Mouse (Mus musculus) hindbrain, embryonic 13.5 days (tissue): ENCODE results near the gene Cyth1. TPM values are rescaled to one million over a fixed set of nuclear protein-coding genes. Genes with fewer than 3 reads are reported as not detected.

Experiments
- ATAC-seq: fragments of 200-750 bp; cut with Nextera tagmentation; 2 replicates; pipeline ENCODE4 v1.8.0; 2017; ENCODE audit warnings: moderate TSS enrichment; ENCODE audit not compliant: low FRiP score
- H3K27ac ChIP-seq: fragments of 300-500 bp; sonication (generic); 2 replicates; pipeline ENCODE4 v1.5.1; 2015; ENCODE audit warnings: inconsistent platforms, mild to moderate bottlenecking, moderate library complexity
- H3K27me3 ChIP-seq: fragments of 300-500 bp; sonication (generic); 2 replicates; pipeline ENCODE4 v1.6.1; 2015; ENCODE audit warnings: mild to moderate bottlenecking, inconsistent platforms
- H3K36me3 ChIP-seq: fragments of 300-500 bp; sonication (generic); 2 replicates; pipeline ENCODE4 v1.6.1; 2015; ENCODE audit warnings: mild to moderate bottlenecking, inconsistent platforms
- H3K4me1 ChIP-seq: fragments of 300-500 bp; sonication (generic); replicated peaks from 2 replicates; pipeline ENCODE4 v1.6.1; 2015; ENCODE audit warnings: inconsistent platforms
- H3K4me2 ChIP-seq: fragments of 300-500 bp; sonication (generic); 2 replicates; pipeline ENCODE4 v1.6.1; 2015; ENCODE audit warnings: inconsistent platforms, mild to moderate bottlenecking, moderate library complexity
- H3K4me3 ChIP-seq: fragments of 300-500 bp; sonication (generic); 2 replicates; pipeline ENCODE4 v1.5.1; 2015; ENCODE audit warnings: mild to moderate bottlenecking, inconsistent platforms
- H3K9ac ChIP-seq: fragments of 300-500 bp; sonication (generic); 2 replicates; pipeline ENCODE4 v1.6.1; 2015; ENCODE audit warnings: mild to moderate bottlenecking, inconsistent platforms
- H3K9me3 ChIP-seq: fragments of 300-500 bp; sonication (generic); 2 replicates; pipeline ENCODE4 v1.6.1; 2016; ENCODE audit warnings: inconsistent platforms
- WGBS: fragments of 180-500 bp; shearing (Covaris S2); methylation state at CpG from one replicate; pipeline ENCODE4 v1.1.7; 2015; 5-methylcytosine and 5-hydroxymethylcytosine counted together
- polyA plus RNA-seq: library from polyadenylated mRNA; unstranded; fragments of >200 nt; fragmentation: Nextera tagmentation; extraction: Ambion mirVana; gene quantifications from 2 replicates; pipeline ENCODE4 v1.2.1, GENCODE M21; 2015

The Cyth1 gene
- polyA plus RNA-seq, 1 experiment from 2014 or later, result 24.0 TPM

GRCm38 (mm10) chr11:118201833-118202409 lies 46.5 kb downstream of the Cyth1 start:
- Histone ChIP-seq H3K4me1 (peaks cover 69% of the 10 kb centered on the region), H3K9me3 (no peaks in the 10 kb centered on the region), H3K4me3 (peak overlapping the region; percentile 58), H3K27me3 (no peaks in the 10 kb centered on the region), H3K9ac (peak overlapping the region; percentile 90), H3K4me2 (peak overlapping the region; percentile 79), H3K36me3 (no peaks in the 10 kb centered on the region), H3K27ac (peak overlapping the region; percentile 99)
- ATAC-seq, result peak; percentile 74
- WGBS, result 8% methylated on average over 9 of the region's 9 CpGs

GRCm38 (mm10) chr11:118200834-118201830 lies 47.3 kb downstream of the Cyth1 start:
- 37% methylated on average over 11 of the region's 11 CpGs for WGBS
- H3K9me3 ChIP-seq, result no peaks in the 10 kb centered on the region
- ATAC-seq, result no peak
- H3K27ac ChIP-seq, result peak overlapping the region; percentile 99
- H3K9ac ChIP-seq, result peak overlapping the region; percentile 90
- H3K36me3 ChIP-seq, result no peaks in the 10 kb centered on the region
- H3K4me3 ChIP-seq, result peak overlapping the region; percentile 58
- H3K4me1 ChIP-seq, result peaks cover 77% of the 10 kb centered on the region
- H3K27me3 ChIP-seq, result no peaks in the 10 kb centered on the region
- peak overlapping the region; percentile 79 for H3K4me2 ChIP-seq

DNA sequence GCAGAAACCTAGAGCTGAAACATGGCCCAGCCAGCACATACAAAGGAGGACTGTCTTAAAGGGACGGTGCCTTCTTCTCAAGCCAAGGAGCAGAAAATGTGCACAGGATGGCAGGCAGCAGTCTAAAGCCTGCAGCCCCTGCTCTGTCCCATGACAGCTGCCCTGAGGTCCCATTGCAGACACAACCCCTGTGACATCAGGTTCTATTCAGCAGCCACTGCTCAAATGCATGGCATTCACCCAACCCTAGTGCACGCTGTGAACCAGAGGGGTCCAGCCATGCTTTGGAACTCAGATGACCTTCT lies 50.1 kb downstream of the Cyth1 start:
- H3K4me1 ChIP-seq, result peaks cover 94% of the 10 kb centered on the region
- peaks cover 2% of the 10 kb centered on the region for H3K36me3 ChIP-seq
- H3K4me2 ChIP-seq, result peak overlapping the region; percentile 79
- ATAC-seq, result no peak
- H3K9ac ChIP-seq, result peak overlapping the region; percentile 70
- no peaks in the 10 kb centered on the region for H3K27me3 ChIP-seq
- H3K4me3 ChIP-seq, result peak overlapping the region; percentile 31
- peak overlapping the region; percentile 91 for H3K27ac ChIP-seq
- 10% methylated on average over 2 of the region's 2 CpGs for WGBS
- H3K9me3 ChIP-seq, result no peaks in the 10 kb centered on the region

GRCm38 (mm10) chr11:118197508-118198295 lies 50.7 kb downstream of the Cyth1 start:
- Histone ChIP-seq H3K4me2 (peak overlapping the region; percentile 79), H3K36me3 (peaks cover 8% of the 10 kb centered on the region), H3K9ac (peak overlapping the region; percentile 70), H3K27ac (peak overlapping the region; percentile 91), H3K27me3 (no peaks in the 10 kb centered on the region), H3K4me3 (peak overlapping the region; percentile 31), H3K9me3 (no peaks in the 10 kb centered on the region), H3K4me1 (peaks cover 91% of the 10 kb centered on the region)
- 17% methylated on average over 13 of the region's 13 CpGs for WGBS
- ATAC-seq, result no peak

DNA sequence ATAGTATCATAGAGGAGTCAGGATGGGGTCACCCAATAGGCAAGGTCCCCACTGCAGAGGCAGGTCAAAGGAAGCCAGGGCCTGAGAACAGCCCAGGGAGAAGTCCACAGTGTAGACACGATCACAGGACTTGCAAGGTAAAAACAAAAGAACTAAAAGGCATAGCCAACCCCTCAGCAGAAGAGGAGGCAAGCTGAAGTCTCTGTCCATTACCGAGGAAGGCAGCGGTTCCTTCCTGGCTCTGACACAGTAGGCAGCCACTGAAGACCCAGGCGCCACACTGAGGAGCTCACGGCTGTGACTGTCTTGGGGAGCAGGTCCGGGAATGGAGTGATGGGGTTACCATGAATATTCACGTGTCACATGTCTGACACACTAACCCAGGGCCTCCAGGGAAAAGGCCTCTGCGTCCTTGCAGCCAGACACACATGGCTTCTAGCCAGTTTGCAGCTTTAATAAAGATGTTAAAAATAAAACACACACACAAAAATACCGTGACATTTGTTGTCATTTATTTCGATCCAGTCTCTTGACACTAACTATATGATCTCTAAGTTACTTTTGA lies 51.5 kb downstream of the Cyth1 start:
- Histone ChIP-seq H3K27me3 (no peaks in the 10 kb centered on the region), H3K9ac (peak overlapping the region; percentile 58), H3K9me3 (no peaks in the 10 kb centered on the region), H3K27ac (peak overlapping the region; percentile 74), H3K4me3 (no peak overlapping the region), H3K4me2 (0 out of 2 replicates have a peak overlapping the region, but pooled peaks have one; percentile 17), H3K4me1 (peaks cover 83% of the 10 kb centered on the region), H3K36me3 (peaks cover 14% of the 10 kb centered on the region)
- no peak for ATAC-seq
- WGBS, result 37% methylated on average over 10 of the region's 10 CpGs

DNA sequence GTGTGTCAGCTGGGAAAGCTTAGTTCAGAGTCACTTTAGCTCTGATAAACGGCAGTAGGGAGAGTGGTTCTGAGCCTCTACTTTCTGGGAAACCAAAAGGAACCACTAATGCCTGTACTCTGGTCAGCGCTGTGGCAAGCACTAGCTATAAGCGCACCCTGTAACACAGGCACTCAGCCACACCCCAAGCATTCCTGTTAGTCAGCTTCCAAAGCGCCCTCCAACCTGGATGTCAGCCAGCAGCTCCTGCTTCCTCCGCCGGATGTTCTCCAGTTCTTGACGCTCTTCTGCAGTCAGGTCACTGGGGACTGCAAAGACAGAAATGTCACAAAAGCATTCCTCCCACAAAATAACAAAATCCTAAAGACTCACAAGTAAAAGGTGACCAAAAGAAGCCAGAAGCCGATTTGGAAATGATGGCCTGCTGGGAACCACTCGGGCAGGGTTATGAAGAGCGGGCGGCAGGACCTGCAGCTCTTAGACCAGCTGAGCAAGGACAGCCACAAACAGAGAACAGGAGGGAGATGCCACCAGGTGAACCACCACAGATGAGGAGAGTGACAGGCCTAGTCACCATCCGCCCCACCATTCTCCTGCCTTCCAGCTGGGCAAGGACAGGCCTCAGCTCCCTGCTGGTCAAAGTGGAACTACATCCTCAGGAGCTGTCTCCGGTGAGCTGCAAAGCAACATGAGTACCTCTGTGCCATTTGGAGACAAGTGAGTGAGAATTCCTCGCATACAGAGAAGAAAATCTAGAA lies 54.8 kb downstream of the Cyth1 start:
- Histone ChIP-seq H3K36me3 (peaks cover 43% of the 10 kb centered on the region), H3K4me1 (peaks cover 49% of the 10 kb centered on the region), H3K4me2 (no peak overlapping the region), H3K9ac (no peak overlapping the region), H3K9me3 (no peaks in the 10 kb centered on the region), H3K4me3 (no peak overlapping the region), H3K27ac (peak overlapping the region; percentile 8; the same call in 1 of the 2 replicates), H3K27me3 (no peaks in the 10 kb centered on the region)
- ATAC-seq, result no peak
- WGBS, result 76% methylated on average over 14 of the region's 14 CpGs

DNA sequence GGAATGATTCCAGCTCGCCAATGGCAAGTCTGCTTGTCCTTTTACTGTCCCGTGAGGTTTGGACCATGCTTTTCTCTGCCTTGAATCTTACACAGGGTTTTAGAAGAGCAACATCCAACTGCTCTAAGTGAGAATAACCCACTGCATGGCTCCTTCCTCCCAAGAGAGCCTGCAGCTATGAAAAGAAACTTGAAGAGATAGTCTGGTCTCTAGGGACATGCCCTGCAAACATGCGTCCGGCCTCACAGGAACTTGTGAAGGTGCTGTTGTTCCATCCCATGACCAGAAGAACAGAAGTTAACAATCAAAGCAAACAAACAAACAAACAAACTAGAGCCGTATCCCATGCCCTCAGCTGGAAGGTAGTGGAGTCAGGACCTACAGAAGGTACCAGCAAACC lies 55.4 kb downstream of the Cyth1 start:
- ATAC-seq, result no peak

GRCm38 (mm10) chr11:118182768-118183167 lies 65.6 kb downstream of the Cyth1 start:
- no peak overlapping the region for H3K9ac ChIP-seq
- no peak overlapping the region for H3K4me2 ChIP-seq
- H3K4me3 ChIP-seq, result no peak overlapping the region
- ATAC-seq, result no peak
- no peaks in the 10 kb centered on the region for H3K27me3 ChIP-seq
- WGBS, result 92% methylated on average over 9 of the region's 9 CpGs
- H3K27ac ChIP-seq, result no peak overlapping the region
- peaks cover 89% of the 10 kb centered on the region for H3K36me3 ChIP-seq
- no peaks in the 10 kb centered on the region for H3K9me3 ChIP-seq
- H3K4me1 ChIP-seq, result no peaks in the 10 kb centered on the region

More for the DNA sequence above, 55.4 kb downstream of the Cyth1 start:
- Histone ChIP-seq H3K27ac (peak overlapping the region; percentile 8; the same call in 1 of the 2 replicates), H3K9ac (no peak overlapping the region), H3K27me3 (no peaks in the 10 kb centered on the region), H3K36me3 (peaks cover 49% of the 10 kb centered on the region), H3K9me3 (no peaks in the 10 kb centered on the region), H3K4me2 (no peak overlapping the region), H3K4me1 (peaks cover 43% of the 10 kb centered on the region), H3K4me3 (no peak overlapping the region)
- WGBS, result 87% methylated on average over 5 of the region's 5 CpGs

DNA sequence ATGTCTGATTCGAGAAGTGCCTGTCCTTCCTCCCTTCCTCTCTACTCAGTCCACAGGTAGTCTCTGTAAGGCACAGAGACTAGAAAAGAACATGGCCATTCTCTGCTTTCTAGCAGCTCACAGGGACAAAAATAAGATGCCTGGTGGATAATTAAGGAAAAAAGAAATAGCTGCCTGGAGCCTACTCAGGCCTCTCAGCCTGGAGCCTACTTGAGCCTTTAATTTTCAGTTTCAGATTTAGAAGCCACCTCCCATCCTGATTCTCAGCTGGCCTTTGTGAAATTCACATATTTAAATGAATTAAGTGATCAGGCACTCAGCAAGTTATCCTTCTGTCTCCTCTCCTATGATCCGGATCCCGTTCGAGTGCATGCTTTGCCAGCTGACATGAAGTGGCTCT lies 66.0 kb downstream of the Cyth1 start:
- no peaks in the 10 kb centered on the region for H3K27me3 ChIP-seq
- no peak overlapping the region for H3K27ac ChIP-seq
- H3K9me3 ChIP-seq, result no peaks in the 10 kb centered on the region
- H3K36me3 ChIP-seq, result peaks cover 89% of the 10 kb centered on the region
- no peaks in the 10 kb centered on the region for H3K4me1 ChIP-seq
- H3K4me2 ChIP-seq, result no peak overlapping the region
- H3K4me3 ChIP-seq, result no peak overlapping the region
- 94% methylated on average over 4 of the region's 4 CpGs for WGBS
- no peak for ATAC-seq
- no peak overlapping the region for H3K9ac ChIP-seq

DNA sequence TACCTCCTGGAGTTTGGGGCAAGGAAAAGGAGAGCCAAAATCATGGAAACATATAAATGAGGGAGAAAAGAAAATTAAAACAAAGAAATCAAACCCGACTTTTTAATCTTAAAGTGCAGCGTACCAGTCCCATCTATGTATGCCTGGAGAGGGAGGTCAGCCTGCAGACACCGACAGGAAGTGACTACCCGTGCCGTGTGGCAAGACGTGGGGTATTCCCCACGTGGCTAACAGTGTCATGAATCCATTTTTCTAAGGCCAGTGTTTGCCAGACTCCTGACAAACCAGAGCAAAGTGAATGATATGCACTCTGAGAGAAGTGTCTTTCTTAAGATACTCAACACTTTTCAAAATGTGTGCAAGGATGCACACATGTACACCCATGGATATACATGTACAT lies 68.2 kb downstream of the Cyth1 start:
- WGBS, result 87% methylated on average over 7 of the region's 7 CpGs
- Histone ChIP-seq H3K9ac (no peak overlapping the region), H3K27me3 (no peaks in the 10 kb centered on the region), H3K4me1 (no peaks in the 10 kb centered on the region), H3K4me3 (no peak overlapping the region), H3K27ac (no peak overlapping the region), H3K9me3 (no peaks in the 10 kb centered on the region), H3K4me2 (no peak overlapping the region), H3K36me3 (peaks cover 94% of the 10 kb centered on the region)
- no peak for ATAC-seq

DNA sequence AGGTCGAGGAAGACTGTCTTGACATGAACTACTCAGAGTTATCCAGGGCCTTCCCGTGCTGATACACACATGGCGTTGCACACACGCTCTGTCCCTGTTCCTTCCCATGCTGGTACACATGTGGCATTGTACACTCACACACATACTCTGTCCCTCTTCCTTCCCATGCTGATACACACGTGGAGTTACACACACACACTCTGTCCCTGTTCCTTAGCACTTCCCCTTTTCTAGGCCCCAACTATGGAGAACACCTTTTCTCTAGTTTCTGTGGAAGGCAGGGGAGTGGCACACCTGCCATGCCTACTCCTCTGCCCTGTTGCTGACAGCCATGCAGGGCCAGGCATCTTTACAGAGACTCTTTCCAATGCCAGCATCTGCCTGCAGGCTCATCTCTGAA lies 70.2 kb downstream of the Cyth1 start:
- Histone ChIP-seq H3K4me1 (no peaks in the 10 kb centered on the region), H3K36me3 (peaks cover 88% of the 10 kb centered on the region), H3K4me2 (no peak overlapping the region), H3K9me3 (no peaks in the 10 kb centered on the region), H3K9ac (no peak overlapping the region), H3K27me3 (no peaks in the 10 kb centered on the region), H3K27ac (no peak overlapping the region), H3K4me3 (no peak overlapping the region)
- WGBS, result 92% methylated on average over 5 of the region's 5 CpGs
- ATAC-seq, result no peak
